ENCODE assay signal across 8 mouse cellular contexts in genomic region chr11:44518281-44519095, GRCm38 (mm10). TPM values are rescaled to one million over a fixed set of nuclear protein-coding genes. Genes with fewer than 3 reads are reported as not detected.
DNase-seq lines count a peak whose midpoint lies in the region; ATAC-seq and TF ChIP-seq lines count a peak whose summit lies in the region.

Rnf145 (plus strand) TSS chr11:44518964.

- TF ChIP-seq POLR2A in lung, adult 2 months (IDR thresholded peaks at IDR 0.05; ENCODE audit: borderline replicate concordance, extremely low read depth, low read depth, low read length): peak; percentile 45; the same call in 1 of the 2 replicates

- intact Hi-C loops in heart, postnatal 36 days (cut with DNase I): no loop called here

- no peaks in the 10 kb centered on the region for H3K9me3 ChIP-seq in ES-E14 (ENCODE audit: control insufficient read depth, insufficient read depth, low read depth, low read length)
- no peaks in the 10 kb centered on the region for H3K9me3 ChIP-seq in forebrain, postnatal 0 days (ENCODE audit: low read length)

- DNase-seq in ES-E14 (ENCODE audit: low read depth, low spot score): peak; percentile 37
- DNase-seq in cerebellum, adult 18-20 months: peak; percentile 71 to 92
- DNase-seq in forebrain, postnatal 0 days: peak; percentile 89
- DNase-seq in heart, postnatal 36 days: peak; percentile 76 to 85
- DNase-seq in layer of hippocampus, adult 2 months (ENCODE audit: low spot score in 2 of 2): peak; percentile 73
- peak; percentile 79 for DNase-seq in lung, adult 2 months
- peak; percentile 30 for DNase-seq in ovary, adult 18-20 months (ENCODE audit: low spot score)
- DNase-seq in thymus, postnatal 10 days (ENCODE audit: low spot score in 2 of 2): peak; percentile 69 to 70

- peak within 1 kb of the TSS; percentile 88 for H3K4me2 ChIP-seq in forebrain, postnatal 0 days (ENCODE audit: low read depth)

- in situ Hi-C loops in ES-E14 (cut with MboI; ENCODE audit: low sequenced_read_pairs in 2 of 2, unreplicated experiment in 2 of 2): no loop called here

- peak; percentile 89 for ATAC-seq in forebrain, postnatal 0 days

- peaks cover 0 to 2% of the 10 kb centered on the region in 2 experiments; a peak in 1 of 4 replicates for H3K4me1 ChIP-seq in ES-E14 (ENCODE audit: control insufficient read depth in 2 of 2, insufficient read depth in 2 of 2, low read length in 2 of 2, poor library complexity in 1 of 2)
- peaks cover 16% of the 10 kb centered on the region for H3K4me1 ChIP-seq in forebrain, postnatal 0 days (ENCODE audit: insufficient read depth)
- H3K4me1 ChIP-seq in lung, adult 2 months (ENCODE audit: control insufficient read depth, insufficient read depth, low read length): 0 out of 2 replicates have a peak, but pooled peaks cover 2% of the 10 kb centered on the region

- peak within 1 kb of the TSS; percentile 91 to 94 for H3K4me3 ChIP-seq in ES-E14 (ENCODE audit: insufficient read depth in 1 of 2, low read depth in 1 of 2, low read length in 2 of 2, poor library complexity in 1 of 2, severe bottlenecking in 1 of 2)
- peak within 1 kb of the TSS; percentile 88 for H3K4me3 ChIP-seq in forebrain, postnatal 0 days (ENCODE audit: low read depth, low read length)
- peak within 1 kb of the TSS; percentile 93 for H3K4me3 ChIP-seq in layer of hippocampus, adult 2 months
- peak within 1 kb of the TSS; percentile 80 for H3K4me3 ChIP-seq in lung, adult 2 months (replicated peaks; ENCODE audit: extremely low read depth, low read depth, low read length)

- H3K36me3 ChIP-seq in ES-E14 (ENCODE audit: control insufficient read depth, insufficient read depth, low read length, poor library complexity, severe bottlenecking): no peaks in the 10 kb centered on the region
- H3K36me3 ChIP-seq in forebrain, postnatal 0 days (ENCODE audit: insufficient read depth): no peaks in the 10 kb centered on the region; the same call in 1 of the 2 replicates

- under 1% methylated on average over 60 of the region's 70 CpGs for WGBS in forebrain, postnatal 0 days
- 1% methylated on average over 70 of the region's 70 CpGs for WGBS in lung, adult 2 months

- H3K9ac ChIP-seq in ES-E14 (ENCODE audit: insufficient read depth, low read depth, low read length, poor library complexity, severe bottlenecking): peak within 1 kb of the TSS; percentile 88
- H3K9ac ChIP-seq in forebrain, postnatal 0 days: peak within 1 kb of the TSS; percentile 84

- H3K27me3 ChIP-seq in forebrain, postnatal 0 days (ENCODE audit: insufficient read depth, low read length): no peaks in the 10 kb centered on the region

- no peak for TF ChIP-seq CTCF in forebrain, postnatal 0 days (IDR thresholded peaks at IDR 0.05; ENCODE audit: low read depth)
- TF ChIP-seq CTCF in layer of hippocampus, adult 2 months (conservative IDR thresholded peaks at IDR 0.05): no peak
- no peak for TF ChIP-seq CTCF in lung, adult 2 months (IDR thresholded peaks at IDR 0.05; ENCODE audit: insufficient read depth, low read length)

- 0 out of 2 replicates have a peak within 1 kb of the TSS, but pooled peaks have one; percentile 6 for H3K27ac ChIP-seq in ES-E14 (ENCODE audit: insufficient read depth, low read depth, low read length, poor library complexity, severe bottlenecking)
- peak within 1 kb of the TSS; percentile 87 for H3K27ac ChIP-seq in forebrain, postnatal 0 days (ENCODE audit: low read depth, low read length)
- peak within 1 kb of the TSS; percentile 97 for H3K27ac ChIP-seq in layer of hippocampus, adult 2 months

TF ChIP-seq in ES-E14, 5 proteins besides CTCF, POLR2A, EP300 and RAD21:
- no peak for TF ChIP-seq CHD2 (IDR thresholded peaks at IDR 0.05; ENCODE audit: low read depth, low read length)
- TF ChIP-seq HCFC1 (IDR thresholded peaks at IDR 0.05; ENCODE audit: borderline replicate concordance, insufficient read depth, low read length): no peak
- TF ChIP-seq MAFK (IDR thresholded peaks at IDR 0.05; ENCODE audit: insufficient read depth, low read depth, low read length): no peak
- no peak for TF ChIP-seq ZNF384 (IDR thresholded peaks at IDR 0.05; ENCODE audit: low read depth, low read length)
- no peak for TF ChIP-seq ZC3H11A (IDR thresholded peaks at IDR 0.05; ENCODE audit: borderline replicate concordance, low read depth, low read length)

RNA-seq across cellular contexts. Expression of gene Rnf145, which starts in this region (rescaled TPM):
- total RNA-seq in ES-E14 (2012; rRNA removed): 94.4 and 128 TPM in 2 replicates
- 82.8 and 97.4 TPM in 2 replicates for total RNA-seq in forebrain, postnatal 0 days (2014; rRNA removed)
- 86.3 and 100 TPM in 2 replicates for polyA plus RNA-seq in forebrain, postnatal 0 days (2015; fragmentation: Nextera tagmentation; extraction: Ambion mirVana)
- 10 to 100 TPM; 16.5 to 18.5 TPM for total RNA-seq in heart, postnatal 36 days (2021)
- 10 to 100 TPM; 95.7 to 97.0 TPM for total RNA-seq in layer of hippocampus, adult 2 months (2021)
- 104 and 266 TPM in 2 replicates for polyA plus RNA-seq in lung, adult 2 months (2012; rRNA removed)

Comparison
In these comparisons a context has a peak if more than half of its experiments do, and no peak if none do; other contexts are left out.
1. Peak in every context shown above with its lines: DNase-seq, ATAC-seq, H3K4me3 ChIP-seq and H3K27ac ChIP-seq.
2. DNase-seq: peak in every context shown above with its lines; median percentile 89 in forebrain, postnatal 0 days; 82 in cerebellum, adult 18-20 months; 80 in heart, postnatal 36 days; 79 in lung, adult 2 months; 73 in layer of hippocampus, adult 2 months; 70 in thymus, postnatal 10 days; 37 in ES-E14; 30 in ovary, adult 18-20 months.
3. H3K27ac ChIP-seq: peak in every context shown above with its lines; median percentile 97 in layer of hippocampus, adult 2 months; 87 in forebrain, postnatal 0 days; 6 in ES-E14.